Mouse (Mus musculus) liver, adult (tissue): ENCODE measurements around the gene Mllt10.

Experiments
- GATA4 ChIP-seq: IDR thresholded peaks from 2 replicates; pipeline ENCODE4 v1.6.1; 2014; ENCODE audit warnings: mild to moderate bottlenecking, low read length; ENCODE audit not compliant: insufficient replicate concordance

Gene Mllt10

DNA sequence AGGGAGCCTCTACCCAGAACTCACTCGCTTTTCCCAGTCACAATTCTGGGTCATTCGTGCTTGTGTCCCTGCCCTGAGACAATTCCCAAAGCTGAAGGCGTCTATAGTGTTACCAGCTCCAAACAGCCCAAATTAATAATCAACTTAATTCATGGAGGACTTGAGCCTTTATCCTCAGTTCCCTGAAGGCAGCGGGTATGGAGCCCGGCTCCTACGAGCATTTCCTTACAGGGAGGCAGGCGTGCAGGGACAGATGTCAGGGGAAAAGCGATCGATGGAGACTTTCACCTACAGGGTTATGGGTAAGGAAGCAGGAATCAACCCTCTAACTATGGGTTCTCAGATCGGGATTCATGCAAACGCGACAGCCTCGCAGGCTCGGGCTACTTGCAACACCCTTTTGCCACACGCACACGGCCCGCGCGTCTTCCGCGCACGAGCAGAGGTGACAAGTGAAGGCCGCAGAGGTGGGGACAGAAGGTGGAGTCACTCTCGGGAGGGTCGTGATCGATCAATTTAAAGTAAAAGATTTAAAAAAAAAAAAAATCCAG lies 23.7 kb upstream of the Mllt10 start:
- TF ChIP-seq GATA4 = no peak

DNA sequence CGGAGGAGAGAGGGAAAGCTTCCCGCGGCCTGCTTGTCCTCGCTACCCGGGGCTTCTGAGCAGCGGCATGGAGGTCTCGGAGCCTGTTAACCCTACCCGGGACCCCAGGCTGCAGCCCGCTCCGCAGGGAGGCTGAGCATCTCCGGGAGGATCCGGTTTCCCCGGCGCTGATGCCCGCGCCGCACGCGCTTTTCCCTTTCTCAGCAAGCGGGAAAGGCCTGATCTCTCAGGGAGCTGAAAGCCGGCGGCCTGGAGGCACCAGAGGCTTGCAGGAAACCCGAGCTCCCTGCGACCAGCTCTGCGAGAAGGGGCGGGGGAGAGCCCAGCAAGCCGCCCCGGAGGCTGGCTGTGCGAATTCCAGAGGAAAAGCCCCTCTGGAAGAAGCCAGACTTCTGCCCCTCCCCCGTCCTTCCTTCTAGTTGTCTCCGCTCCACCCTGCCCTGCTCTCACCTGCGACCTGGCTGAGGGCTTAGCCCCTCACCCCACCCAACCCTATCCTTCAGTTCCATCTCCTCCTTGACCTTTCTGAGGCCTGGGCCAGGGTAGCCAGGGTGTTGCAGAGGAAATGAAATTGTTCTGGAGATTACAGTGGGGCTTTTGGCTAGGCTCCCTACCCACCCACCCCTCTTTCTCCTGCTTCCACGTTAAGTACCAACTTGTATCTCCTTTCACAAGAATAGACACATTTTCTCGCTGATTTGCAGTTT lies 23.1 kb upstream of the Mllt10 start:
- no peak for TF ChIP-seq GATA4

DNA sequence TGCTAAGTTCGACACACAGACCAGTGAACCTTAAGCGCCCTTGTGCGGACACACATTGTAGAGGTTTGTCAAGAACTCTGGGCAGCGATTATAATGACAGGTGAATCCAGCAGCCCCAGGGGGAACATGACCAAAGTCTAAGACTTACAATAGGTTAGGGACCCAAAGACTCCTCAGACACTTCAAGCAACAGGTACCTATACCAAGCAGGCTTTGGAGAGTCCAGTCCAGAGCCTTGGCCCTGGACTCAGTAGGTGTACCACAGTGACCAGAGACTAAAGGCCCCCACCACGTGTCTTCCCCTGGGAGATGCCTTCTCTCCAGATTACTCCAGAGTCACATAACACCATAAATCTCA lies 22.5 kb upstream of the Mllt10 start:
- no peak for TF ChIP-seq GATA4

DNA sequence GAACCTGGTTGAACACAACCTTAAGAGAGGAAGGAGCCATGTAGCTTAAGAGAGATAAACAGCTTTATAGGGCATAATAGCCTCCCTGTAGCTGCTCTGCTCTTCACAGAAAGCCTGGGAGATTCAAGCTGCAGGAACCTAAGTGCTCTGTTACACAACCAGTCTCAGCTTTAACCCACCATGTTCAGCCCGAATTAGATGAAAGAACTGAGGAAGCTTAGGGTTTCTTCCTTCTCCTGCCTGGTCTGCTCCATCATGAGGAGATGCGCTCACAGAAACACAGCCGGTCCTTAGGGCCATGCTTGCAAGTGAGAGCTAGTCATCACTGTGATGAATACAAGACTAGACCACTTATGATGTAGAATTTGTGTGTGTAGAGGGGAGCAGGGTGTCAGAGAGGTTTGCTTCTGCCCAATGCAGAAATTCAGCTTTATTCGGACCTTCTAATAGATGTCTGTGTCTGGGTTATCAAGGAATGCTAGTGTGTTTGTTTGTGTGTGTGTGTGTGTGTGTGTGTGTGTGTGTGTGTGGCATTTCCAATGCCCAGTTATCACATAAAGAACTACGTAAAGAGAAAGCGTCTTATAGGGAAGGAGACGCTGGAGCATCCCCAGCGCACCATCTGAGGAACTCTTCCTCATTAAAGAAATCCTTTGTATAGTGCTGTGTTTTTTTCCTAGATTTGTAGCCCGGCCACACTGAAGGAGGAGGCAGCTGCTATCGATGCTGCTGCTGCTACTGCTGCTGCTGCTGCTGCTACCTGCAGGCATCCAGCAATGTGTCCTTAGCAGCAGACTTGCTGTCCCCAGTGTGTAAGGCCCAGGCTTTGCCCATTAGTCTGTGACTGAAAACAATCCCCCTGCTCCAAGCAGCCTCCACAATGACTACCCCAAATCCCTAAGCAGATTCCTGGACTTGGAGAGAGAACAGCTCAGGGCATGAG lies 21.6 kb upstream of the Mllt10 start:
- no peak for TF ChIP-seq GATA4

- TF ChIP-seq GATA4 = no peak
Measured at GRCm38 (mm10) chr2:18034371-18035250, 20.4 kb upstream of the Mllt10 start.

- TF ChIP-seq GATA4 = no peak
Measured at GRCm38 (mm10) chr2:18037491-18037890, 17.5 kb upstream of the Mllt10 start, which contains the start of gene A930004D18Rik. Gene A930004D18Rik (minus strand): TSS chr2:18037737.

- TF ChIP-seq GATA4 = no peak
Measured at GRCm38 (mm10) chr2:18038141-18038752, 16.8 kb upstream of the Mllt10 start.

DNA sequence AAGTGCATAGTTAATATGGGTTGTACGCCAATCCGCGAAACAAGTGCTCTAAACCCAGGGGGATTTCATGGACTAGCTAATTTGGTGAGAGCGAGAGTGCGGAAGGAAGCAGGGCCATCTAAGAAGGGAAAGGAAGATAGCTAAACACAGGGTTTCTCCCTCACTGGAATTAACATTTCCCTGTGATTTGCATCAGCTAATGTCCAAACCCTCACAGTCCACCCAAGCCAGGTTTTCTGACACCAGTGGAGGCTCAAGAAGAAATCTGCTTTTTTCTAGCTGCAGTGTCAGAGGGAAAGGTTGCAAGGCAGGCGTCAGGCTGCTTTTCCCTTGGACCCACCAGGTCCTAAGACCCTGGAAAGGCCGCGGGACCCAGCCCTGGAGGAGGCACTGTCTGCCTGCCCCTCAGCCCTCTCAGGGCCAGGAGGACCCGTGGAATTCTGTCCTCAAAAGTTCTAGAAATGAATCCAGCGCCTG lies 16.1 kb upstream of the Mllt10 start:
- TF ChIP-seq GATA4 = no peak

DNA sequence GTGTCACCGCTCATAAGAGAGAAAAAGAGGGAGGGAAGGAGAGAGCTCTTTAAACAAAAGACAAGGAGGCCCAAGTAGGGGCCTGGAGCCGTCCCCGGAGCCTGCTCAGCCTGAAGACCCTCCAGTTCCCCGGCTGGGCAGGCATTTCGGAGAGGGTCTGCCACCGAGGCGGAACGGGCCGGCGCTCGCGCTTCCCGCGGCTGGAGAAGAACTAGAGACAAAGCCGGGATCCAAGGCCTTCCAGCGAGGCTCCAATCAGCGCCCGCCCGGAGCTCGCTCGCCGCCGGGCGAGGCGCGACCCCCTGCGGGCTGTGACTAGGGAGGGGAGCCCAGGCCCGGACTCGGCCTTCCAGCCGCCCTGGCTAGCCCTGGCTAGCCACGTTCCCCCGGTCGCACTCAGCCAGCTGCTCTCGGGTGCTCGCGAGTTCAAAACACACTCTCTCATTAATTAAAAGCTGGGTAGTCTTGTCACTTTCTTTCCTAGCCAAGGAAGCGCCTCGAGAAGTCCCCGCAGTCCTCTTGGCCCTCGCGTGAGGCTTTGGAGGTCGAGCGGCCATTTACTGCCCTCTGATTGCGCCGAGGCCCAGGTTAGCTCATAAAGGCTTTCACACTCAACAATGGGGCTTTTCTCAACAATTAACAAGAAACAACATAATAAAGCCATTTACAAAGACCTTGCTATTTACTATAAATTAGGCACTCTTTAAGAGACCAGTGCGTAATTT lies 15.3 kb upstream of the Mllt10 start:
- TF ChIP-seq GATA4 = no peak

- no peak for TF ChIP-seq GATA4
Measured at GRCm38 (mm10) chr2:18040347-18041160, 14.5 kb upstream of the Mllt10 start.

- no peak for TF ChIP-seq GATA4
Measured at GRCm38 (mm10) chr2:18041199-18041885, 13.7 kb upstream of the Mllt10 start.

DNA sequence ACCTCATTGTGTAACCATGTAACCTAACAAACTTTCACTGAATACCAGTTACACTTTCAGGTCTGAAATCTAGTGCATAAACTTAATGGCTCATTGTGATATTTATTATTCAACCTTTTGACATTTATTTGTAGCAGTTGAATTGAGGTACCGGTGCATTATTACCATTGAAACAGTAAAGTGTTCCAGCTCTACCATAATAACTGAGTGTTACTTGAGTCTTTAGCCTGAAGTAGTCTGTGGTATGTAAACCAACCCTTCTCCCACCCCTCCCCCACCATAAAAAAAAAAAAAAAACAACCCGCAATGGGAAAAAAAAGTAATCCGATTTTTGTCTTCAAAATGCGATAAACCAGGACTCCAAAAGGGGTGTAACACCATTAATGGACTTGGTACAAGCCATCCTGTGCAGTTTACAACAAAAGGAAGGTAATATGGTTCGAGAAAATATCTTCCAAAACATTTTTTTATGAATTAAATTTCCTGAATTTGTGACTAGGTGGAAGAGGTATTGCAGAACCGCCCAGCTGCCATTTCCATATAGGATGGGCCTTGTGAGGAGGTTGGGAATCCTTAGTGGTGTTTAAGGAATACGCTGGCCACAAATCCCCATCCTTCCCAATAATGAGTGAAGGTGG lies 9.8 kb upstream of the Mllt10 start:
- TF ChIP-seq GATA4 = no peak
